Mouse (Mus musculus): ENCODE measurements at regions not wholly inside any gene's neighbourhood (a gene's known extent, or its start where the extent isn't known, plus 50 kb on each side); places are given as distances from the start of the nearest gene placed in this dataset.

DNA sequence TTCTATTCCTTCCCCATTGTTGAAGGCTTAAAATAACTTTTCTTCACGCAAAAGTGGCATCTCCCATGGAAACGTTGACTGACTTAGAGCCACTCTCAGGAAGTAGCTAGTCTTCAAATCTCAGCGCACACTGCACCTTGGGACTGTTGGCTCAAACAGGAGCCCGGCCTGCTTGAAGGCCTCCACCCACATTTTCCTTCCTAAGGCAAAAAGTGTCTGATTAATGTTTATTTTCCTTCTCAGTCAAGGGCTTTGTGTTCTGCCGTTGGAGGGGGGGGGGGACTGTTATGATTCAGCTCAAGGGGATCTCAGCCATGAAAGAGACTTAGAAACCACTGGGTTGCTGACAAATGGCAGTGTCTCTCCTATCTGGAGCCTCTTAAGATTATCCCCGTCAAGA is 56.5 kb upstream of the Arntl start:
- ATAC-seq (ENCODE audit: insufficient read depth, low FRiP score, low TSS enrichment): no peak

DNA sequence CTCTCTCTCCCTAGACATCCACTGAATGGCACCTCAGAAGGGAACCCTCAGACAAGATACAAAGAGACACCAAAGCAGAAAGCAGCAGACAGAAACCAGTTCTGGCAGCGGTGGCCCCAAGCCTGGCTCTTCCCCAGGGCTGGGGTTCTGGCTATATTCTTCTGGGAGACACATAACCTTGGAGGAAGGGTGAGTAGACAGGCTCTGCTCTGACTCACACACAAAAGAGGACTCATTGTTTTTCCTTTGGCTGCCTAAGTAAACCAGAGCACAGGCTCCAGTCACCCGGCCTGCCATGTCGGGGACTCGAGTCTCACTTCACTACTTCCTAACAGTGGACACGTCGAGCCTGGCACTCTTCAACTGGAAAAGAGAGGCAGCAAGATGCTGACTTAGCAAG is 55.8 kb upstream of the Arntl start:
- Histone ChIP-seq H3K4me1 (ENCODE audit: control insufficient read depth, insufficient read depth, low read length) (no peaks in the 10 kb centered on the region; the same call in 1 of the 2 replicates), H3K9ac (ENCODE audit: low read length) (no peak overlapping the region), H3K9me3 (ENCODE audit: control insufficient read depth, low read length) (no peaks in the 10 kb centered on the region), H3K27ac (ENCODE audit: low read depth, low read length) (no peak overlapping the region), H3K27me3 (ENCODE audit: control insufficient read depth, insufficient read depth, low read length) (no peaks in the 10 kb centered on the region), H3K4me2 (ENCODE audit: low read depth) (no peak overlapping the region), H3K36me3 (ENCODE audit: control insufficient read depth, insufficient read depth, low read length) (no peaks in the 10 kb centered on the region), H3K4me3 (ENCODE audit: low read depth, low read length) (no peak overlapping the region)
- 77% methylated on average over 6 of the region's 6 CpGs for WGBS
- ATAC-seq (ENCODE audit: insufficient read depth, low FRiP score, low TSS enrichment) (no peak), DNase-seq (ENCODE audit: low spot score) (no peak)

More for the DNA sequence above, 56.5 kb upstream of the Arntl start:
- Histone ChIP-seq H3K4me3 (ENCODE audit: low read depth, low read length) (no peak overlapping the region), H3K4me1 (ENCODE audit: control insufficient read depth, insufficient read depth, low read length) (no peaks in the 10 kb centered on the region; the same call in 1 of the 2 replicates), H3K27me3 (ENCODE audit: control insufficient read depth, insufficient read depth, low read length) (no peaks in the 10 kb centered on the region), H3K36me3 (ENCODE audit: control insufficient read depth, insufficient read depth, low read length) (no peaks in the 10 kb centered on the region), H3K9ac (ENCODE audit: low read length) (no peak overlapping the region), H3K27ac (ENCODE audit: low read depth, low read length) (no peak overlapping the region), H3K9me3 (ENCODE audit: control insufficient read depth, low read length) (no peaks in the 10 kb centered on the region), H3K4me2 (ENCODE audit: low read depth) (no peak overlapping the region)
- WGBS: 66% methylated on average over 6 of the region's 6 CpGs
- no peak for DNase-seq (ENCODE audit: low spot score)

DNA sequence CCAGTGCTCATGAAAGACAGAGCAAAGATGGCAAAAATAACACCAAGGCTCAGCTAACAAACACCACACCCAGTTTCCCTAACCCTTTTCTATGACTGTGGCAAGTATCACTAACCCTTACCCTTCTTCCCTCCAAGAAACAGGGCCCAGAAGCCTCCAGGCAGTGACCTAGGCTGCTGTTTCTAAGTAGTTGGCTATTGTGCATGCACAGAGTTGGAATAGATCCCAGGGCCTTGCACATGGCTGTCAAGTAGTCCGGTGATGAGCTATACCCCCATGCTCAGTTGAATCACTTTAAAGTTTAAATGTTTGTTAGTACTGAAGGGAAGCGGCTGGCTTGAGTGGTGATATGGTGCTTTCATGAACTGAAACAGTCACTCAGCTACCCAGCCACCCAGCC is 53.9 kb upstream of the Arntl start:
- Histone ChIP-seq H3K27me3 (ENCODE audit: control insufficient read depth, insufficient read depth, low read length) (no peaks in the 10 kb centered on the region), H3K4me3 (ENCODE audit: low read depth, low read length) (no peak overlapping the region), H3K36me3 (ENCODE audit: control insufficient read depth, insufficient read depth, low read length) (no peaks in the 10 kb centered on the region), H3K4me1 (ENCODE audit: control insufficient read depth, insufficient read depth, low read length) (no peaks in the 10 kb centered on the region), H3K27ac (ENCODE audit: low read depth, low read length) (no peak overlapping the region), H3K9ac (ENCODE audit: low read length) (no peak overlapping the region), H3K4me2 (ENCODE audit: low read depth) (no peak overlapping the region), H3K9me3 (ENCODE audit: control insufficient read depth, low read length) (no peaks in the 10 kb centered on the region)
- ATAC-seq (ENCODE audit: insufficient read depth, low FRiP score, low TSS enrichment) (no peak), DNase-seq (ENCODE audit: low spot score) (no peak)
- 93% methylated on average over 2 of the region's 2 CpGs for WGBS

DNA sequence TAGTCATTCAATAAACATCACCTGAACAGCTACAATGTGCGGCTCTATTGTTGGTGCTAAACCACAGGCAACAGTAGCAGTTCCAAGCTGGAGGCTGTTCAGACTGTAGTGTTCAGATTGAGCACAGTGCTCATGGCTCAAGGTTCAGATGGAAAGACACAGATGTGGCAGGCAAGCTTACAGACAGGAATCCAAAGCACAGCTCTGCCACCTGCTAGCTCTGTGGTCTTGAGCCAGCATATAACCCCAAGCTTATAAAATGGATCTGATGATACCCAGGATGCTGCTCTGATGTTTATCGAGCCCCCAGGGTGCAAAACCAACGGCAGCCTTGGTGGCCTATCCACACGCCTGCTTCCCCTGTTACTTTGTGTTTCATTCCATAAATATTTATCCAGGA is 53.2 kb upstream of the Arntl start:
- no peaks in the 10 kb centered on the region for H3K36me3 ChIP-seq (ENCODE audit: control insufficient read depth, insufficient read depth, low read length)
- H3K27ac ChIP-seq (ENCODE audit: low read depth, low read length): no peak overlapping the region
- no peak overlapping the region for H3K4me3 ChIP-seq (ENCODE audit: low read depth, low read length)
- DNase-seq (ENCODE audit: low spot score) (no peak), ATAC-seq (ENCODE audit: insufficient read depth, low FRiP score, low TSS enrichment) (no peak)
- H3K27me3 ChIP-seq (ENCODE audit: control insufficient read depth, insufficient read depth, low read length): no peaks in the 10 kb centered on the region
- no peak overlapping the region for H3K4me2 ChIP-seq (ENCODE audit: low read depth)
- no peaks in the 10 kb centered on the region for H3K4me1 ChIP-seq (ENCODE audit: control insufficient read depth, insufficient read depth, low read length)
- 93% methylated on average over 4 of the region's 4 CpGs for WGBS
- H3K9ac ChIP-seq (ENCODE audit: low read length): no peak overlapping the region
- H3K9me3 ChIP-seq (ENCODE audit: control insufficient read depth, low read length): no peaks in the 10 kb centered on the region

DNA sequence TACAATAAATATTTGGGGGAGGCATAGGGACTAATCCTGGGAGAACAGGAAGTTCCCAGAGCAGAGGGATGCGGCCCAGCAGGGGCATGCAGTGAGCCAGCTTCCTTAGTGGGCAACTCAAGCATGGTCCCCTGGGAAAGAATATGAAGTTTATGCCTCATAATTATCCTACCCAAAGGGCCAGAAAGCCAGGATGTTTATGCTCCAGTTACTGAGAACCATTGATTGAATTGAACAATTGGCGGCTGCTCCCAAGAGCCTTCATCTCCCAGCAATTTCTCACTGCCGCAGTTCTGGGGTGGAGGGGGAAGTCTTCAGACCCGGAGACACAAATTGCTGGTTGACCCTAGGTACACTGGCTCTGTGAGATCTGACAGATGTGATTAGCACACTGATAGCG is 50.9 kb upstream of the Arntl start:
- DNase-seq (ENCODE audit: low spot score) (no peak), ATAC-seq (ENCODE audit: insufficient read depth, low FRiP score, low TSS enrichment) (no peak)
- H3K9ac ChIP-seq (ENCODE audit: low read length): no peak overlapping the region
- H3K4me1 ChIP-seq (ENCODE audit: control insufficient read depth, insufficient read depth, low read length): no peaks in the 10 kb centered on the region
- no peaks in the 10 kb centered on the region for H3K27me3 ChIP-seq (ENCODE audit: control insufficient read depth, insufficient read depth, low read length)
- H3K36me3 ChIP-seq (ENCODE audit: control insufficient read depth, insufficient read depth, low read length): no peaks in the 10 kb centered on the region
- WGBS: 76% methylated on average over 5 of the region's 5 CpGs
- no peaks in the 10 kb centered on the region for H3K9me3 ChIP-seq (ENCODE audit: control insufficient read depth, low read length)
- H3K4me3 ChIP-seq (ENCODE audit: low read depth, low read length): no peak overlapping the region
- no peak overlapping the region for H3K27ac ChIP-seq (ENCODE audit: low read depth, low read length)
- H3K4me2 ChIP-seq (ENCODE audit: low read depth): no peak overlapping the region

DNA sequence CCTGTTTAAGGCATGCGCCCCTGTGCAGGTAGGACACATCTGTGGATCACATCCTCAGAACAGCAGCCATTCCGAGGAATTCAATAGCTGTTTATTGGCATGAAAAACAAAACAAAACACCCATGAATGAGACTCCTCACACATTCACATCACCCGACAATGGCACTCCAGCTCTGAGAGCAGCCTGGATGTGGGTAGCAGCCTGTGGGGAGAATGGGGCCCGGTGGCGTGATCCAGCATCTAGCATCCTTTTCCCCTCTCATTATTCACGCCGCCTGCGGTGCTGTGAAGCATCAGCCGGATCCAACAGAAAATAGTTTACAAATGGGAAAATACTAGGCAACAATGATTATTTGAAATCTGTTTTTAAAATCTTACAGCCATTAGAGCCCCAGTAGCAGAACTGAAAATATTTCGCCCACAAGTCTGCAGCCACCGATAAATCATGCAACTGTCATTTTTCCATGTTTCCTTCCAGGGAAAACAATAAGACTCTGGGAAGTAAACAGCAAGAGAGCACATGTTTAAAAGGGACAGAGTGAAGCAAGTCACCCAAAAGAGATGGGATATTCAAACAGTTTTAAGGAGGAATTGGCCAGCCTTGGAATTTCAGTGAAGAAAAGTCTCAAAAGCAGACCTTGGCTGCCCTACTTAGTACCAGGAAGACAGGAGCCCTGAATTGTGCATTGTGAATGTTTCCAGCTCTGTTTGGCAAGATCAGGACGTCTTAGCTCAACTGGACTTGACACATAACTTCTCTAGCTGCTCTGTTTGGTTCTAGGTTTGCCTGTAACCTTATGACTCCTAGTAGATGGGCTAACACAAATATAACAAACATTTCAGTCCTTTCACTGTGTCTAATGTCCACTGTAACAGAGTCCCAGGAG is 50.2 kb upstream of the Arntl start:
- H3K9ac ChIP-seq (ENCODE audit: low read length): no peak overlapping the region
- WGBS: 86% methylated on average over 12 of the region's 12 CpGs
- no peak overlapping the region for H3K4me2 ChIP-seq (ENCODE audit: low read depth)
- H3K9me3 ChIP-seq (ENCODE audit: control insufficient read depth, low read length): no peaks in the 10 kb centered on the region
- H3K4me3 ChIP-seq (ENCODE audit: low read depth, low read length): no peak overlapping the region
- no peaks in the 10 kb centered on the region for H3K27me3 ChIP-seq (ENCODE audit: control insufficient read depth, insufficient read depth, low read length)
- H3K36me3 ChIP-seq (ENCODE audit: control insufficient read depth, insufficient read depth, low read length): no peaks in the 10 kb centered on the region
- no peaks in the 10 kb centered on the region for H3K4me1 ChIP-seq (ENCODE audit: control insufficient read depth, insufficient read depth, low read length)
- no peak for ATAC-seq (ENCODE audit: insufficient read depth, low FRiP score, low TSS enrichment)
- no peak for DNase-seq (ENCODE audit: low spot score)
- no peak overlapping the region for H3K27ac ChIP-seq (ENCODE audit: low read depth, low read length)
